Mouse (Mus musculus) testis, adult 2 months (tissue): ENCODE data around the gene Fat2.

Source experiments
- CTCF ChIP-seq: fragments of 200-500 bp; IDR thresholded peaks from 2 replicates; pipeline ENCODE4 v1.5.1; 2012; ENCODE audit warnings: low read depth, mild to moderate bottlenecking, inconsistent platforms, low read length, moderate library complexity; ENCODE audit not compliant: control insufficient read depth, insufficient read depth, insufficient replicate concordance
- POLR2A ChIP-seq: fragments of 200-500 bp; IDR thresholded peaks from 2 replicates; pipeline ENCODE4 v1.6.1; 2012; ENCODE audit warnings: low read depth, mild to moderate bottlenecking, inconsistent platforms, low read length, moderate library complexity; ENCODE audit not compliant: control insufficient read depth

DNA sequence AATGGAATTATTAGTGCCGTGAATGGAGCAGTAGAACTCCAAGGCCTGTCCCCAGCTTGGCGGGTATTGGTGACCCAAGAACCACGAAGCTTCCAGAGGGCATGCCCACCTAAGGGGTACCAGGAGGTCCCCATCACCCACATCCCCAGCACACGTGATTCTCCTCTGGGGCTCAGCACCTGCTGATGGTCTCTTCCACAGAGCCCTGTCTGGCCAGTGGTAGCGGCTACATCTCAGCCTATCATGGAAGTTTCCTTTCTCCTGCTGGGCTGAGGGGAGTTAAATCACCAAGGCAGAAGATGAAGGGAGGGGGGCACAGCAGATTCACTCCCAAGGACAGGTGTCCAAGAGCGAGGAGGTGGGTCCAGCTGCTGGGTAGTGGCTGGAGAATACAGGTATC is 2.3 kb downstream of the Fat2 start:
- no peak for TF ChIP-seq POLR2A
- TF ChIP-seq CTCF = no peak
